Mouse (Mus musculus) forebrain, embryonic 16.5 days (tissue): ENCODE data around the gene Plxna4. TPM values are rescaled to one million over a fixed set of nuclear protein-coding genes. Genes with fewer than 3 reads are reported as not detected.
A peak's percentile ranks its signal among the peaks of the same experiment; 100 is the strongest.

Experiments
- ATAC-seq: fragments of 200-750 bp; cut with Nextera tagmentation; 2 replicates; pipeline ENCODE4 v1.8.0; 2017; ENCODE audit warnings: mild to moderate bottlenecking, moderate library complexity
- H3K27ac ChIP-seq: fragments of 300-500 bp; sonication (generic); 2 replicates; pipeline ENCODE4 v1.5.1; 2014; ENCODE audit warnings: low read length, control low read depth
- H3K27me3 ChIP-seq: fragments of 300-500 bp; sonication (generic); replicated peaks from 2 replicates; pipeline ENCODE4 v1.6.1; 2014; ENCODE audit warnings: low read length; ENCODE audit not compliant: control insufficient read depth, insufficient read depth
- H3K36me3 ChIP-seq: fragments of 300-500 bp; sonication (generic); 2 replicates; pipeline ENCODE4 v1.6.1; 2014; ENCODE audit not compliant: control insufficient read depth, insufficient read depth
- H3K4me1 ChIP-seq: fragments of 300-500 bp; sonication (generic); replicated peaks from 2 replicates; pipeline ENCODE4 v1.6.1; 2014; ENCODE audit warnings: low read length; ENCODE audit not compliant: control insufficient read depth, insufficient read depth
- H3K4me2 ChIP-seq: fragments of 300-500 bp; sonication (generic); 2 replicates; pipeline ENCODE4 v1.6.1; 2014; ENCODE audit warnings: mild to moderate bottlenecking, low read length, control low read depth
- H3K4me3 ChIP-seq: fragments of 300-500 bp; sonication (generic); replicated peaks from 2 replicates; pipeline ENCODE4 v1.5.1; 2014; ENCODE audit warnings: mild to moderate bottlenecking, low read length, control low read depth
- H3K9ac ChIP-seq: fragments of 300-500 bp; sonication (generic); replicated peaks from 2 replicates; pipeline ENCODE4 v1.6.1; 2014; ENCODE audit warnings: low read depth, low read length, control low read depth
- H3K9me3 ChIP-seq: fragments of 300-500 bp; sonication (generic); 2 replicates; pipeline ENCODE4 v1.6.1; 2016; ENCODE audit warnings: low read length; ENCODE audit not compliant: control insufficient read depth
- WGBS: fragments of 180-500 bp; shearing (Covaris S2); extraction: QIAGEN DNeasy Blood & Tissue Kit; methylation state at CpG from one replicate; pipeline ENCODE4 v1.1.7; 2014; 5-methylcytosine and 5-hydroxymethylcytosine counted together
- polyA plus RNA-seq: library from polyadenylated mRNA; unstranded; fragments of >200 nt; fragmentation: Nextera tagmentation; extraction: Ambion mirVana; gene quantifications from 2 replicates; pipeline ENCODE4 v1.2.1, GENCODE M21; 2015

Gene Plxna4
- polyA plus RNA-seq, 1 experiment from 2014 or later: 25.8 TPM

DNA sequence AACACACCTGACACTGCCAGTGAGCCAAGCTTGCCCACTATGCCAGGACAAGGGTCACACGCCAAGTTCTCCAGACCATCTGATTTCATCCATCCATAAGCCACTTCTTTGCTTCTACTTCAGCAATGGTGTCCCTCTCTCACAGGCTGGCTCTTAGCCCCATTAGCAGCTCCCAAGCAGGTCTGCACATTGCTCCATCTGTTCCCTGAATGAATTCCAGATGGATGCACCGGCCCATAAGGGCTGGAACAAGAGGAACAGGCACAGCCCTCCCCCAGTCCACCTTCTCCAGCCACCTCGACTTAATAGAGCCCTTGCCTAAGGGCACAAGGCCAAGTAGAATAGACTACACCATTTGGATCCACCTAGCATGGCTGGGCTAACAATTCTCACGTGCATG, 91.9 kb downstream of the Plxna4 start:
- WGBS: 49% methylated on average over 4 of the region's 4 CpGs
- ATAC-seq: peak; percentile 76
- no peaks in the 10 kb centered on the region for H3K9me3 ChIP-seq
- H3K4me1 ChIP-seq: peaks cover 13% of the 10 kb centered on the region
- no peak overlapping the region for H3K4me2 ChIP-seq
- no peak overlapping the region for H3K4me3 ChIP-seq
- H3K36me3 ChIP-seq: no peaks in the 10 kb centered on the region
- peak overlapping the region; percentile 6; the same call in 1 of the 2 replicates for H3K27ac ChIP-seq
- H3K27me3 ChIP-seq: no peaks in the 10 kb centered on the region
- H3K9ac ChIP-seq: no peak overlapping the region

- no peaks in the 10 kb centered on the region for H3K27me3 ChIP-seq
- H3K4me3 ChIP-seq: no peak overlapping the region
- no peaks in the 10 kb centered on the region for H3K36me3 ChIP-seq
- no peak for ATAC-seq
- H3K9me3 ChIP-seq: no peaks in the 10 kb centered on the region
- H3K9ac ChIP-seq: no peak overlapping the region
- H3K4me1 ChIP-seq: peaks cover 13% of the 10 kb centered on the region
- H3K27ac ChIP-seq: no peak overlapping the region
- no peak overlapping the region for H3K4me2 ChIP-seq
- WGBS: 94% methylated on average over 2 of the region's 2 CpGs
Measured at GRCm38 (mm10) chr6:32495532-32495931, 92.5 kb downstream of the Plxna4 start.

- 25% methylated on average over 5 of the region's 5 CpGs for WGBS
- no peaks in the 10 kb centered on the region for H3K27me3 ChIP-seq
Measured at GRCm38 (mm10) chr6:32493557-32493956, 94.4 kb downstream of the Plxna4 start.

GRCm38 (mm10) chr6:32487121-32487520, 100.9 kb downstream of the Plxna4 start:
- no peak for ATAC-seq
- WGBS: 83% methylated on average over 3 of the region's 3 CpGs
- no peak overlapping the region for H3K27ac ChIP-seq
- peaks cover 8% of the 10 kb centered on the region for H3K4me1 ChIP-seq
- no peaks in the 10 kb centered on the region for H3K9me3 ChIP-seq
- no peak overlapping the region for H3K4me2 ChIP-seq
- no peak overlapping the region for H3K9ac ChIP-seq
- H3K36me3 ChIP-seq: no peaks in the 10 kb centered on the region
- no peaks in the 10 kb centered on the region for H3K27me3 ChIP-seq
- no peak overlapping the region for H3K4me3 ChIP-seq

More at GRCm38 (mm10) chr6:32493557-32493956, 94.4 kb downstream of the Plxna4 start:
- H3K36me3 ChIP-seq: no peaks in the 10 kb centered on the region
- no peak overlapping the region for H3K4me2 ChIP-seq
- H3K27ac ChIP-seq: no peak overlapping the region
- H3K4me1 ChIP-seq: peaks cover 13% of the 10 kb centered on the region
- no peak overlapping the region for H3K4me3 ChIP-seq
- H3K9me3 ChIP-seq: no peaks in the 10 kb centered on the region
- no peak overlapping the region for H3K9ac ChIP-seq
- no peak for ATAC-seq

DNA sequence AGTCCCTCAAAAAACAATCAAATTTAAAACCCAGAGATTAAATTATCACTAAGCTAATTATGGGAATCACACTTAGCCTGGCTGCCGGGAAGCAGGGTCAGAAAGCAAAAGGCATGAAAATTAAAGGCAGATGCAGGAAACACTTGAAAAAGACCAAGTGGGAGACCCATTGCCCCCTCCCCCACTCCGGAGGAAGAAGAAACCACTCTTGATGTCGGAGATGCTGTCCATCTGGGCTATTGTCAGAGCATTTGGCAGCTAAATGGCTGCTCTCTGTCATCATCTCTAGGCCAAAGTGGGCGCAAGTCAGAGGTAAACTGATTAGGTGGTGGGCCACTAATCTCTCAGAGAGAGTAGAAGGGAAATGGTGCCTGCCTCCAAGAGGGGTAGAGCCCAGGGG, 105.5 kb downstream of the Plxna4 start:
- Histone ChIP-seq H3K27ac (no peak overlapping the region), H3K9me3 (no peaks in the 10 kb centered on the region), H3K36me3 (no peaks in the 10 kb centered on the region), H3K4me3 (no peak overlapping the region), H3K27me3 (no peaks in the 10 kb centered on the region), H3K4me2 (no peak overlapping the region), H3K4me1 (peaks cover 8% of the 10 kb centered on the region), H3K9ac (no peak overlapping the region)
- ATAC-seq: no peak
- 48% methylated on average over 4 of the region's 4 CpGs for WGBS

DNA sequence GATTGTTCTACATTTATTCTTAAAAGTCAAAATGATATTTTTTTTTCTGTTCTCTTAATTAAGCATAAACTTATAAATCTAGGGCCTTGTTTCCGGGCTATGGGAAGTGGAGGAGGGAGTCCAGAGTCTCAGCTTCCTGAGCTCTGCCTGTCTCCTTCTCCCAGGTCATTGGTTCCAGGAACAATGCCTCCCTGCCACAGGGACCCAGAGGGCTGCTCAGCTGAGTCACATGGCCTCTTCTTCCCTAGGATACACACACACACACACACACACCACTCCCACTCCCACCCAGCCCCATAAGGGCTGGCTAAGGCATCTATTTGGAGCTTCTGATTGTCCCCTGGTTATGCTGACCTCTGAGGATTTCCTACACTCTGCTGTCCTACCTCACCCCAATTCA, 107.3 kb downstream of the Plxna4 start:
- Histone ChIP-seq H3K9me3 (no peaks in the 10 kb centered on the region), H3K27me3 (no peaks in the 10 kb centered on the region), H3K27ac (no peak overlapping the region), H3K4me2 (no peak overlapping the region), H3K9ac (no peak overlapping the region), H3K4me1 (peaks cover 8% of the 10 kb centered on the region), H3K36me3 (no peaks in the 10 kb centered on the region), H3K4me3 (no peak overlapping the region)
- no peak for ATAC-seq
- 87% methylated on average over 1 of the region's 1 CpGs for WGBS

DNA sequence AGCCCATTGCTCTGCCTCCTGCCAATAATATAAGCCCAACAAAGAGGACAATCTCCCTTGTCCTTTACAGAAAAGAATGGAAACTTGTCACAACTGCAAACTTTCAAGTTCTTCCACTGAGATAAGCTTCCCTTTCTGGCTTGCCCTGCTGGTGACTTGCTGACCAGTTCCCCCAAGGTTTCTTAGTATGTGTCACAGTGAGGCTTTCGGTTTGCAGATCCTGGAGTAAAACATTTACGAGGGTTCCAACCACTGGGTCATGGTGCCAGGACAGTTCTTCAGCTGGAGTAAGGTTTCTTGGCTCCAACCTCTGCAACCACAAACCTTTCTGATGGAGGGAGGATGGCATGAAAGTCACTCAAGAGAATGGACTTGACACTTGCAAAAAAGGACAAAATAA, 108.2 kb downstream of the Plxna4 start:
- Histone ChIP-seq H3K4me2 (no peak overlapping the region), H3K27ac (no peak overlapping the region), H3K36me3 (no peaks in the 10 kb centered on the region), H3K9me3 (no peaks in the 10 kb centered on the region), H3K4me1 (peaks cover 8% of the 10 kb centered on the region), H3K27me3 (no peaks in the 10 kb centered on the region), H3K4me3 (no peak overlapping the region), H3K9ac (no peak overlapping the region)
- no peak for ATAC-seq
- 89% methylated on average over 2 of the region's 2 CpGs for WGBS

DNA sequence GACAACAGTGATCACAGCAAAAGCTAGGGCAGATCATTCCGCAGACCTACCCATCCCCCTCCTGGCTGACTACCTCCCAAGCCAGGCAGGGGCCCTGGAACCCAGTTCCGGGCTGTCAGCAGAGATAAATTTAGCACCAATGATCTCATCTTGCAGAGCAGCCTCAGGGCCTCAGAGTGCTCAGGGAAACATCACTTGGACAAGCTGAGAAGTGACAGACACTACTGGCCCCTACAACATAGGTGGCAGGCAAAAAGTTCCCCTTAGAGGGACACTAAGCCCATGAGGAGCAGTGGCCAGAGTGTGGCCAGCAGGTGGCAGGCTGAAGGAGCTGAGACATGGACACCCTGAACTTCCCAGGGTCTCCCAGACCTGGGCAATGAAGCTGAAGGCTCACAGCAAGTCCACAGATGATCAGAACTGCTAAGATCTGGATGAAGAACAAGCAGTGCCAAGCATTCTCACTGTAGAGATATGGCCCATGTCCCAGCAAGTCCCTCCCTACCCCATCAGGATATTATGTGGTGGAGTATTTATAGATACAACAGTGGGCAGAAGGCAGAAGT, 108.7 kb downstream of the Plxna4 start:
- Histone ChIP-seq H3K27ac (no peak overlapping the region), H3K9ac (no peak overlapping the region), H3K4me1 (peaks cover 8% of the 10 kb centered on the region), H3K9me3 (no peaks in the 10 kb centered on the region), H3K4me3 (no peak overlapping the region), H3K27me3 (no peaks in the 10 kb centered on the region), H3K36me3 (no peaks in the 10 kb centered on the region), H3K4me2 (no peak overlapping the region)
- ATAC-seq: no peak
- WGBS: 56% methylated on average over 2 of the region's 2 CpGs

GRCm38 (mm10) chr6:32475958-32476357, 112.0 kb downstream of the Plxna4 start:
- Histone ChIP-seq H3K9ac (no peak overlapping the region), H3K36me3 (no peaks in the 10 kb centered on the region), H3K4me2 (no peak overlapping the region), H3K9me3 (no peaks in the 10 kb centered on the region), H3K27ac (no peak overlapping the region), H3K4me1 (peaks cover 3% of the 10 kb centered on the region; the same call in 1 of the 2 replicates), H3K27me3 (no peaks in the 10 kb centered on the region), H3K4me3 (no peak overlapping the region)
- WGBS: 73% methylated on average over 4 of the region's 4 CpGs
- no peak for ATAC-seq

DNA sequence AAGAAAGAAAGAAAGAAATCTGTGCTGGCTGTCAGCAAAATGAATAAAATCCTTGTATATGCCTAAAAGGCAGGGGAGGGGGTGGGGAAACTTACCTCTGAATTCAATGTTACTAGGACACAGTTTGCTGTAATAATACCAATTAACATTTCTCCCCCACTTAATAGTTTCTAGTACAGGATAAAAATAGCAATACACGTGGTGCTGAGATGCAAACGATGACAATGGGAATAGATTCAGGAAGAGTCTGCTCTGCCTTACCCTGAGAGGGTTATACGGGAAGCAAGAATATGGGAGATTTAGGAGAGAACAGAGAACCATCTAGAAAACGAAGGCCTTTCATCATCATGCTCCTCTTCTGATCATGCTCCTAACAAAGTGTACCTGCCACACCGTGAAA, 115.9 kb downstream of the Plxna4 start:
- peak overlapping the region; percentile 31; the same call in 1 of the 2 replicates for H3K27ac ChIP-seq

More for the DNA sequence above, 115.9 kb downstream of the Plxna4 start:
- Histone ChIP-seq H3K36me3 (no peaks in the 10 kb centered on the region), H3K4me3 (no peak overlapping the region), H3K27me3 (no peaks in the 10 kb centered on the region), H3K9ac (no peak overlapping the region), H3K4me1 (peaks cover 14% of the 10 kb centered on the region), H3K4me2 (no peak overlapping the region), H3K9me3 (no peaks in the 10 kb centered on the region)
- 64% methylated on average over 5 of the region's 5 CpGs for WGBS
- ATAC-seq: peak; percentile 68
